Mouse (Mus musculus) midbrain, embryonic 11.5 days (tissue): ENCODE results near the gene Zfp867. TPM values are rescaled to one million over a fixed set of nuclear protein-coding genes. Genes with fewer than 3 reads are reported as not detected.
A peak's percentile ranks its signal among the peaks of the same experiment; 100 is the strongest.

Experiments used
- ATAC-seq: fragments of 200-750 bp; cut with Nextera tagmentation; 2 replicates; pipeline ENCODE4 v1.8.0; 2017; ENCODE audit warnings: moderate TSS enrichment, moderate library complexity; ENCODE audit not compliant: low FRiP score
- DNase-seq: peaks from one replicate; pipeline ENCODE4 v3.0.0; 2015; ENCODE audit warnings: low spot score; ENCODE audit errors: missing footprints
- H3K27ac ChIP-seq: fragments of 300-500 bp; sonication (generic); 2 replicates; pipeline ENCODE4 v1.5.1; 2014; ENCODE audit warnings: low read depth, low read length
- H3K27me3 ChIP-seq: fragments of 300-500 bp; sonication (generic); 2 replicates; pipeline ENCODE4 v1.6.1; 2014; ENCODE audit warnings: mild to moderate bottlenecking, low read length, moderate library complexity, mixed read lengths; ENCODE audit not compliant: control insufficient read depth, insufficient read depth
- H3K36me3 ChIP-seq: fragments of 300-500 bp; sonication (generic); 2 replicates; pipeline ENCODE4 v1.6.1; 2014; ENCODE audit warnings: mild to moderate bottlenecking, low read length, moderate library complexity, mixed read lengths; ENCODE audit not compliant: control insufficient read depth, insufficient read depth
- H3K4me1 ChIP-seq: fragments of 300-500 bp; sonication (generic); 2 replicates; pipeline ENCODE4 v1.6.1; 2014; ENCODE audit warnings: low read length; ENCODE audit not compliant: control insufficient read depth, insufficient read depth
- H3K4me2 ChIP-seq: fragments of 300-500 bp; sonication (generic); 2 replicates; pipeline ENCODE4 v1.6.1; 2014; ENCODE audit warnings: mild to moderate bottlenecking, moderate library complexity
- H3K4me3 ChIP-seq: fragments of 300-500 bp; sonication (generic); 2 replicates; pipeline ENCODE4 v1.5.1; 2014; ENCODE audit warnings: low read depth, low read length
- H3K9ac ChIP-seq: fragments of 300-500 bp; sonication (generic); 2 replicates; pipeline ENCODE4 v1.6.1; 2014; ENCODE audit warnings: low read length
- H3K9me3 ChIP-seq: fragments of 300-500 bp; sonication (generic); 2 replicates; pipeline ENCODE4 v1.6.1; 2016; ENCODE audit warnings: low read length; ENCODE audit not compliant: control insufficient read depth
- WGBS: fragments of 180-500 bp; shearing (Covaris S2); extraction: QIAGEN DNeasy Blood & Tissue Kit; methylation state at CpG from one replicate; pipeline ENCODE4 v1.1.7; 2014; 5-methylcytosine and 5-hydroxymethylcytosine counted together
- polyA plus RNA-seq: library from polyadenylated mRNA; unstranded; fragments of >200 nt; fragmentation: Nextera tagmentation; extraction: Ambion mirVana; gene quantifications from 2 replicates; pipeline ENCODE4 v1.2.1, GENCODE M21; 2014

Gene Zfp867
- polyA plus RNA-seq, 1 experiment from 2014 or later = 11.4 TPM

DNA sequence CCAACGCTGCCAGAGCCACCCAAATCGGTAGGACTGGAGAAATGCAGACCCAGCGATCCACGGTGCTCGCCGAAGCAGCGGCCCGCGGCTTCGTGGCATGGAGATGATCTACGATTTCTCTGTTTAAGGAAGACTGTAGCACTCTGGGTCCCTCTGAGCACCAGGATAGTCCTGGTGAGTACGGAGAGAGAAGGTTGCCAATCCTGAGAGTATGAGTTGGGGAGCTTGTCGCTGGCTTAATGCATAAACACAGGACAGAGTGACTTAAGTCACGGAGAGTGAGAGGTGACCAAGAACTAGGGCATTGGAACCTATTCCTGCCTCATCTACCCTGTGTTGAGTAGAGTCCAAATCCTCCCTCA is 34.4 kb upstream of the Zfp867 start:
- peak overlapping the region; percentile 92 for H3K9ac ChIP-seq
- peaks cover 18% of the 10 kb centered on the region for H3K36me3 ChIP-seq
- peaks cover 16% of the 10 kb centered on the region for H3K4me1 ChIP-seq
- H3K4me3 ChIP-seq = peak overlapping the region; percentile 75
- H3K27me3 ChIP-seq = no peaks in the 10 kb centered on the region
- H3K4me2 ChIP-seq = peak overlapping the region; percentile 95
- no peaks in the 10 kb centered on the region for H3K9me3 ChIP-seq
- DNase-seq (no peak), ATAC-seq (peak; percentile 16)
- WGBS = under 1% methylated on average over 14 of the region's 14 CpGs
- H3K27ac ChIP-seq = peak overlapping the region; percentile 82

GRCm38 (mm10) chr11:59505839-59506712 is 33.8 kb upstream of the Zfp867 start:
- DNase-seq = peak; percentile 99
- Histone ChIP-seq H3K9ac (peak overlapping the region; percentile 92), H3K4me3 (peak overlapping the region; percentile 75), H3K36me3 (peaks cover 20% of the 10 kb centered on the region), H3K4me2 (peak overlapping the region; percentile 95), H3K4me1 (peaks cover 16% of the 10 kb centered on the region), H3K27me3 (no peaks in the 10 kb centered on the region), H3K9me3 (no peaks in the 10 kb centered on the region), H3K27ac (peak overlapping the region; percentile 82)
- 0% methylated on average over 65 of the region's 71 CpGs for WGBS
- ATAC-seq = peak; percentile 93

DNA sequence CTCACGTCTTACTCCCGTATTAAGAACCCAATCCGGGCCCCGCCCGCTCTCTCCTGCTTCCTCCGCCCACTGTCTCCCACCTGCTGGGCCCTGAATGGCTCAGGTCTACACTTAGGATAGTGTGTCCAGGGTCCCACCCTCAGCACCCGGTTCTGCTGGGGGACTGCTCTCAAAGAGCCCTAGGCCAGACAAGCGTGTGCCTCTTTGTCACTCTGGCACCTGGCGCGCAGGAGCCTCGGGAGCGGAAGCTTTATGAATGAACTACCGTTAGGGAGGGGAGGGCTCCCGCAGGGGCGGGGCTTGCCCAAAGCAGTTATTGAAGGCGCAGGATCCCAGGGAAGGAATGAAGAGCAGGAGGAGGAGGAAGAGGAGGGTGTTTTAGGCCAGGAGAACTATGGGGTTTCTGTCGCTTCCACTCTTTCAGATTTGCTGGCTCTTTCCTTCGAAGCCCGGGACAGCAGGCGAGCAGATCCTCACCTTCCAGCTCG is 33.1 kb upstream of the Zfp867 start:
- DNase-seq (peak; percentile 95), ATAC-seq (peak; percentile 56)
- Histone ChIP-seq H3K27ac (peak overlapping the region; percentile 82), H3K4me1 (peaks cover 16% of the 10 kb centered on the region), H3K9me3 (no peaks in the 10 kb centered on the region), H3K27me3 (no peaks in the 10 kb centered on the region), H3K9ac (peak overlapping the region; percentile 92), H3K36me3 (peaks cover 22% of the 10 kb centered on the region), H3K4me3 (peak overlapping the region; percentile 75), H3K4me2 (peak overlapping the region; percentile 95)
- under 1% methylated on average over 21 of the region's 21 CpGs for WGBS

DNA sequence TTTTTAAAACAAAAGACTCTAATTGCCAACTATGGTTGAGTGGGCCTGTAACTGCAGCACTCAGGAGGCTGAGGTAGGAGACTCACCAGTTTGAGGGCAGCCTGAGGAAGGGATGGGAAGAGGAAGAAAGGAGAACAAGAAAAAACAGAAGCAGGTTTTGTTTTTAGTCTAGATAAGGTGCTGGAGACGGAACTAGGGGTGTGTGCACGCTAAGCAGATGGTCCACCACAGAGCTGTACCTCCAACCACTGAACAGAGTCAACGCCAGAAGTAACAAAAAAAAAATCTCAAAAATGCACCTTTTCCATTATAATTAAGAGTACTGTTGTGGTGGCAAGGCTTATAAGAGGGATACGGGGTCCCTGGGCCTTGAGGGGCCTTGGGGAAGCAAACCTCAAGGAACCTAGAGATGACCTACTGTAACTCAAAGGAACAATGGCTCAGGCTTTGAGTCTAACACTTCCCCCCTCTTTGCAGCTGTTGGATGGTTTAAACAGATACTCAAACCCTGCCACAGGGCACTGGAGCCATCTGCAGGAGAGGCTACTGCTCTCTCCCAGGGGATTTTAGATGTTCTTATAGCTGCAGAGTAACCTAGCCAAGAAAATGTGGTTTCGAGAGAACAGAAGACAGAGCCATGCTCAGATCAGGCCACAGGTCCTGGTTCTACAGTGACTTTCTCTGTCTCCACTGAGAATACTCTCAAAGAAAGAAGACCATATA is 29.9 kb upstream of the Zfp867 start:
- no peak overlapping the region for H3K9ac ChIP-seq
- H3K4me2 ChIP-seq = no peak overlapping the region
- no peak overlapping the region for H3K4me3 ChIP-seq
- H3K9me3 ChIP-seq = no peaks in the 10 kb centered on the region
- DNase-seq (no peak), ATAC-seq (no peak)
- H3K27ac ChIP-seq = no peak overlapping the region
- H3K4me1 ChIP-seq = peaks cover 10% of the 10 kb centered on the region
- no peaks in the 10 kb centered on the region for H3K27me3 ChIP-seq
- H3K36me3 ChIP-seq = peaks cover 41% of the 10 kb centered on the region
- 86% methylated on average over 5 of the region's 5 CpGs for WGBS

GRCm38 (mm10) chr11:59497747-59498146 is 25.5 kb upstream of the Zfp867 start:
- DNase-seq (no peak), ATAC-seq (no peak)
- Histone ChIP-seq H3K27ac (no peak overlapping the region), H3K27me3 (no peaks in the 10 kb centered on the region), H3K4me2 (no peak overlapping the region), H3K9ac (no peak overlapping the region), H3K4me3 (no peak overlapping the region), H3K4me1 (no peaks in the 10 kb centered on the region), H3K9me3 (no peaks in the 10 kb centered on the region), H3K36me3 (peaks cover 49% of the 10 kb centered on the region)
- 90% methylated on average over 7 of the region's 7 CpGs for WGBS

GRCm38 (mm10) chr11:59496672-59497310 is 24.5 kb upstream of the Zfp867 start:
- Histone ChIP-seq H3K4me1 (no peaks in the 10 kb centered on the region), H3K36me3 (peaks cover 47% of the 10 kb centered on the region), H3K4me2 (no peak overlapping the region), H3K27me3 (no peaks in the 10 kb centered on the region), H3K9me3 (no peaks in the 10 kb centered on the region), H3K4me3 (no peak overlapping the region), H3K27ac (no peak overlapping the region), H3K9ac (no peak overlapping the region)
- DNase-seq (no peak), ATAC-seq (no peak)
- WGBS = 83% methylated on average over 6 of the region's 6 CpGs

DNA sequence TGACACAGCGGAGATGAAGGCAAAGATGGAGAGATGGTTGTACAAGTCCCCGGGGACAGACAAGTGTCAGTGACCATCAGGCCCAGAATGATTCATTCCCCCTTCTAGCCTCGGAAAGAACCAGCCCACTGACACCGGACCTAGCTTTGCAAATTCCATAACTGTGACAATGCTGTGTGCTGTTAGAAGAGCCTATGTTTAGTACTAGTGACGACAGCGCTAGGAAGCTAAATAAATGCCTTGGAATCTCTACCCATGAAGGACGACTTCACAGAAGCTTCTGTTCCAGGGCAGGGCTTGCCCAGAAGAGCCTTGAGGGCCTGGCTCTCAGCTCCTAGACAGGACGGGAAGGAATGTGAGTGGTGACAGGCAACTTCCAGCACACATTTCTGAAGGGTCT is 13.9 kb upstream of the Zfp867 start:
- no peak for DNase-seq
- no peaks in the 10 kb centered on the region for H3K4me1 ChIP-seq
- H3K27me3 ChIP-seq = no peaks in the 10 kb centered on the region
- H3K36me3 ChIP-seq = peaks cover 22% of the 10 kb centered on the region
- no peak overlapping the region for H3K4me2 ChIP-seq
- H3K9ac ChIP-seq = no peak overlapping the region
- WGBS = 88% methylated on average over 8 of the region's 8 CpGs
- ATAC-seq = no peak
- no peaks in the 10 kb centered on the region for H3K9me3 ChIP-seq
- no peak overlapping the region for H3K4me3 ChIP-seq
- no peak overlapping the region for H3K27ac ChIP-seq

DNA sequence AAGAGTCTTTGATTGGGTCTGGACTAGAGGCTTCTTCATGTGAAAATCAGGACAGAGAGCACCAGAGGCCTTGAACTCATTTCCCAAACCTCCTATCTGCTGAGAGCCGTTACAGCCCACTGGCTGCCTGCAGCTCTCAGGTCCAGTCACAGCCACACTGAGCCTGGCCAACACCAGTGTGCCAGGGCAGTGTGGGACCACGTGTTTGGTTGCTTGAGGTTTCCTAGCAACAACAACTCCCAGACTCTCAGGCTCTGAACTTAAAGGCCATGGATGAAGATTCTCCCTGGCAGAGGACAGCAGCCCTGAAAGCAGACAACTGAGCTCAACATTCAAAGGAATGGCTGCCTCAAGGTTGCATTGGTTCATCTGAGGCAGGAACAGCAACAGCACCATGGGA is 13.4 kb upstream of the Zfp867 start:
- Histone ChIP-seq H3K4me2 (no peak overlapping the region), H3K4me1 (no peaks in the 10 kb centered on the region), H3K9ac (no peak overlapping the region), H3K27me3 (no peaks in the 10 kb centered on the region), H3K27ac (no peak overlapping the region), H3K36me3 (peaks cover 20% of the 10 kb centered on the region), H3K4me3 (no peak overlapping the region), H3K9me3 (no peaks in the 10 kb centered on the region)
- ATAC-seq (no peak), DNase-seq (no peak)
- 60% methylated on average over 2 of the region's 2 CpGs for WGBS
